Mouse (Mus musculus) intestine, postnatal 0 days (tissue): ENCODE data around the gene Tnnt3. TPM values are rescaled to one million over a fixed set of nuclear protein-coding genes. Genes with fewer than 3 reads are reported as not detected.
A peak's percentile ranks its signal among the peaks of the same experiment; 100 is the strongest.

ENCODE experiments used
- ATAC-seq: fragments of 200-750 bp; cut with Nextera tagmentation; 2 replicates; pipeline ENCODE4 v1.8.0; 2017; ENCODE audit warnings: mild to moderate bottlenecking, moderate TSS enrichment, moderate library complexity
- H3K27ac ChIP-seq: fragments of 300-500 bp; sonication (generic); 2 replicates; pipeline ENCODE4 v1.5.1; 2014; ENCODE audit warnings: mild to moderate bottlenecking, low read depth, low read length, moderate library complexity
- H3K27me3 ChIP-seq: fragments of 300-500 bp; sonication (generic); replicated peaks from 2 replicates; pipeline ENCODE4 v1.6.1; 2014; ENCODE audit warnings: low read length, mixed read lengths; ENCODE audit not compliant: control insufficient read depth, insufficient read depth
- H3K36me3 ChIP-seq: fragments of 300-500 bp; sonication (generic); 2 replicates; pipeline ENCODE4 v1.6.1; 2014; ENCODE audit warnings: mild to moderate bottlenecking, moderate library complexity; ENCODE audit not compliant: control insufficient read depth, insufficient read depth
- H3K4me1 ChIP-seq: fragments of 300-500 bp; sonication (generic); replicated peaks from 2 replicates; pipeline ENCODE4 v1.6.1; 2014; ENCODE audit warnings: antibody characterized with exemption, low read length, mixed read lengths; ENCODE audit not compliant: control insufficient read depth, insufficient read depth
- H3K4me2 ChIP-seq: fragments of 300-500 bp; sonication (generic); replicated peaks from 2 replicates; pipeline ENCODE4 v1.6.1; 2014; ENCODE audit warnings: low read depth, mild to moderate bottlenecking, moderate library complexity
- H3K4me3 ChIP-seq: fragments of 300-500 bp; sonication (generic); 2 replicates; pipeline ENCODE4 v1.5.1; 2014; ENCODE audit warnings: low read depth, low read length
- H3K9ac ChIP-seq: fragments of 300-500 bp; sonication (generic); 2 replicates; pipeline ENCODE4 v1.6.1; 2014; ENCODE audit warnings: mild to moderate bottlenecking, low read depth, low read length
- H3K9me3 ChIP-seq: fragments of 300-500 bp; sonication (generic); 2 replicates; pipeline ENCODE4 v1.6.1; 2016; ENCODE audit warnings: mixed run types; ENCODE audit not compliant: control insufficient read depth
- CTCF ChIP-seq: sonication (generic); IDR thresholded peaks from 2 replicates; pipeline ENCODE4 v1.5.1; 2016; ENCODE audit warnings: low read depth, mild to moderate bottlenecking, control low read depth, antibody characterized with exemption, moderate library complexity
- WGBS: fragments of 180-500 bp; shearing (Covaris S2); extraction: QIAGEN DNeasy Blood & Tissue Kit; methylation state at CpG from one replicate; pipeline ENCODE4 v1.1.7; 2014; 5-methylcytosine and 5-hydroxymethylcytosine counted together
- polyA plus RNA-seq: library from polyadenylated mRNA; unstranded; fragments of >200 nt; fragmentation: Nextera tagmentation; extraction: Ambion mirVana; gene quantifications from 2 replicates; pipeline ENCODE4 v1.2.1, GENCODE M21; 2015

Gene Tnnt3
- polyA plus RNA-seq, 1 experiment from 2014 or later = 3.0 TPM

DNA sequence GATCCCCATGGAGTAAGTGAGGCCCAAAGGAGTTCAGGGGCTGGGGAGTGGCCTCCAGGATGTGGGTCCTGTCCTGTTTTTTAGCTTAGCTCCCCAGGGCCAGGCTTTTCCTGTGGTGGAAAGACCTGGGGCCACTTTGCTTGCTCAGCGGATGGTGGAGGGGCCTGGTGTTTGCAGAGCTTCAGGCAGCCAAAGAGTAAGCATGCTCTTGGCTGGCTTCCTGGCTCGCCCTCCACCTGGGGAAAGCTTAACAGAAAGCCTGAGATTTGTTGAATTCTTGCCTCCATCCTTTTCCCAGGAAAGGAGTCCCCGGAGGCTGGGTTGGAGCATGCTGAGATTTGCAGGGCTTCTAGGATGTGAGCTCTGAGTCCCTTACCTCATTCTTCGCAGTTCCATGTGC is 36.5 kb downstream of the Tnnt3 start:
- Histone ChIP-seq H3K27ac (peak overlapping the region; percentile 91), H3K4me3 (no peak overlapping the region), H3K36me3 (peaks cover 5% of the 10 kb centered on the region; the same call in 1 of the 2 replicates), H3K27me3 (no peaks in the 10 kb centered on the region), H3K4me2 (no peak overlapping the region; the same call in 1 of the 2 replicates), H3K4me1 (peaks cover 25% of the 10 kb centered on the region; the same call in 1 of the 2 replicates), H3K9me3 (no peaks in the 10 kb centered on the region), H3K9ac (no peak overlapping the region)
- ATAC-seq = no peak
- no peak for TF ChIP-seq CTCF
- WGBS = 45% methylated on average over 4 of the region's 4 CpGs

DNA sequence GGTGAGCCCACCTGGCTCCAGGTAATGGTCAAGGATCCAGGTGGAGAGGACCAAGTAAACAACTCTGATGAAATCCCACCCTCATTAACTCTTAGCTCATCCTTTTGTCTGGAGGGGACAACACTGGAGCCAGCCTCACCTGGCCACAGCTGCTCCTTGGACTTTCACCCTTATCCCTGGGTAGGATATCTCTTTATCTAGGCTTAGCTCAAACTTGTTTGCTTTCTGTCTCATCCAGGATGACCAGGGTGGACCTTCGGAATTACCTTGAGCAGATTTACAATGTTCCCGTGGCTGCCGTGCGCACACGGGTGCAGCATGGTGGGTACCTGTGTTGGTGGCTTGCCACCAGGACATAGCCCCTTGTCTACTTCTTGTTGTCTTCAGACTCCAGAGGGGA is 37.2 kb downstream of the Tnnt3 start:
- TF ChIP-seq CTCF = no peak
- Histone ChIP-seq H3K27me3 (no peaks in the 10 kb centered on the region), H3K4me3 (no peak overlapping the region), H3K27ac (peak overlapping the region; percentile 91), H3K36me3 (peaks cover 5% of the 10 kb centered on the region; the same call in 1 of the 2 replicates), H3K4me1 (peaks cover 25% of the 10 kb centered on the region; the same call in 1 of the 2 replicates), H3K9ac (no peak overlapping the region), H3K4me2 (no peak overlapping the region), H3K9me3 (no peaks in the 10 kb centered on the region)
- WGBS = 45% methylated on average over 5 of the region's 5 CpGs
- peak; percentile 27; the same call in 1 of the 2 replicates for ATAC-seq

DNA sequence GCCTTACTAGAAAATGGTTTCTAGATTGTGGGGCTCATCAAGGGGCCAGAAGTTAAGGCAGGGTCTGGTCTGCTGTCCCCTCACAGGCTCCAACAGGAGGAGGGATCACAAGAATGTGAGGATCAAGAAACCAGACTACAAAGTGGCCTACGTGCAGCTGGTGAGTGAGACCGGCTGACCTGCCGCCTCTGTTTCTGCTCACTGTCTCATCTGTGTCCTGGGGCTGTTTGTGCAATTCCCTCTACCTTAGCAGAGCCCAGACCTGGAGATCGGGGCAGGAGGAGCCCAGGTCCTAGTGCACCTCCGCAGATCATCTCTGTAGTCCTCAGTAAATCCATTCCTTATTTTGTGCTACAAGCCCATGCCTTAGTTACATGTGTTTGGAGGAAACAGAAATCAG is 38.5 kb downstream of the Tnnt3 start:
- Histone ChIP-seq H3K27ac (no peak overlapping the region), H3K9me3 (no peaks in the 10 kb centered on the region), H3K36me3 (peaks cover 5% of the 10 kb centered on the region; the same call in 1 of the 2 replicates), H3K4me1 (peaks cover 23% of the 10 kb centered on the region; the same call in 1 of the 2 replicates), H3K27me3 (no peaks in the 10 kb centered on the region), H3K4me2 (no peak overlapping the region), H3K9ac (no peak overlapping the region), H3K4me3 (no peak overlapping the region)
- TF ChIP-seq CTCF = no peak
- ATAC-seq = no peak
- WGBS = 70% methylated on average over 5 of the region's 5 CpGs

DNA sequence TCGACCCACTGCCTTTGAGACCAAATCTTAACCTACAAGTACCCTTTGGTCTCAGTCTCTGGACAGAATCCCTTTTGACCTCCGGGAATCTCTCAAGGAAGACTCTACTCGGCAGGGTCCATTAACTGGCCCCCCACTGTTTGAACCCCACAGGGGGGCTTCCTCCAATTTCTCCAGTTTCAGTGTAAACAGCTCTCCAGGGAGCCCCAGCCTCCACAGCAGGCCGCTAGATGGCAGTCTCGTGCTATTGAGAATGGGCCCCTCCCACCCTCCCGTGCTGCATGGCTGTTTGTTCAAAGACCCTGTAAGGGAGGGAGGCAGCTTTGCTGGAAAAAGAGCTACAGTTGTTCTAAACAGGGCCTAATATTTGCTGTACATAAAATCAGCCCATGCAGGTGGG is 39.2 kb downstream of the Tnnt3 start:
- 11% methylated on average over 6 of the region's 6 CpGs for WGBS
- H3K36me3 ChIP-seq = peaks cover 5% of the 10 kb centered on the region; the same call in 1 of the 2 replicates
- H3K9ac ChIP-seq = 0 out of 2 replicates have a peak overlapping the region, but pooled peaks have one; percentile 7
- H3K4me2 ChIP-seq = no peak overlapping the region
- no peaks in the 10 kb centered on the region for H3K27me3 ChIP-seq
- no peak overlapping the region for H3K27ac ChIP-seq
- H3K9me3 ChIP-seq = no peaks in the 10 kb centered on the region
- no peak for ATAC-seq
- no peak overlapping the region for H3K4me3 ChIP-seq
- TF ChIP-seq CTCF = peak; percentile 76
- peaks cover 22% of the 10 kb centered on the region; the same call in 1 of the 2 replicates for H3K4me1 ChIP-seq

DNA sequence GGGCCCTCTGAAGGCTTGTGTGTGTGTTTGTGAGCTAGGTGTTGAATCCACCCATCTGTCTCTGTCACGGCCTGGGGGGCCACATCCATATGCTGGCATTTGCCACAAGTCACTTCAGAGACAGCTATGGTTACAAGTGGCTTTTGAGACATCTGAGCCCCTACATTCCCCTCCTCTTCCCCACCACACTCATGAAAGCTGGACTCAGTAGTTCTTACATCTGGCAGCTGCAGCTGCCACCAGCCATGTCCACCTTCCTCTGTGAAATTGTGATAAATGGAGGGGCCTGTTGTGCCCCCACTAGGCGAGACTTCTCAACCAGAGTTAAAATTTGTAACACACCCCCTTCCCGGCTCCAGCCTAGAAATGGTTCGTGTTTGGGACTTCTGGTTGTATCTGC is 39.7 kb downstream of the Tnnt3 start:
- no peaks in the 10 kb centered on the region for H3K27me3 ChIP-seq
- 53% methylated on average over 4 of the region's 4 CpGs for WGBS
- TF ChIP-seq CTCF = no peak
- H3K4me2 ChIP-seq = no peak overlapping the region
- peaks cover 5% of the 10 kb centered on the region; the same call in 1 of the 2 replicates for H3K36me3 ChIP-seq
- no peaks in the 10 kb centered on the region for H3K9me3 ChIP-seq
- H3K27ac ChIP-seq = no peak overlapping the region
- ATAC-seq = no peak
- 0 out of 2 replicates have a peak overlapping the region, but pooled peaks have one; percentile 7 for H3K9ac ChIP-seq
- H3K4me1 ChIP-seq = peaks cover 22% of the 10 kb centered on the region; the same call in 1 of the 2 replicates
- H3K4me3 ChIP-seq = no peak overlapping the region

GRCm38 (mm10) chr7:142538766-142539165 is 40.1 kb downstream of the Tnnt3 start:
- no peak overlapping the region for H3K4me2 ChIP-seq
- H3K9me3 ChIP-seq = no peaks in the 10 kb centered on the region
- no peak overlapping the region for H3K9ac ChIP-seq
- H3K4me3 ChIP-seq = no peak overlapping the region
- no peak for TF ChIP-seq CTCF
- 35% methylated on average over 6 of the region's 6 CpGs for WGBS
- peaks cover 18% of the 10 kb centered on the region; the same call in 1 of the 2 replicates for H3K4me1 ChIP-seq
- no peaks in the 10 kb centered on the region for H3K27me3 ChIP-seq
- H3K27ac ChIP-seq = no peak overlapping the region
- H3K36me3 ChIP-seq = peaks cover 5% of the 10 kb centered on the region; the same call in 1 of the 2 replicates
- ATAC-seq = no peak
